Mouse (Mus musculus) liver, postnatal 0 days (tissue): ENCODE results near the gene Cmc1. TPM values are rescaled to one million over a fixed set of nuclear protein-coding genes. Genes with fewer than 3 reads are reported as not detected.

Source experiments
- ATAC-seq: fragments of 200-750 bp; cut with Nextera tagmentation; 2 replicates; pipeline ENCODE4 v1.8.0; 2017; ENCODE audit warnings: mild to moderate bottlenecking, moderate library complexity
- DNase-seq: peaks from one replicate; pipeline ENCODE4 v3.0.0-alpha.2; 2016
- H3K27ac ChIP-seq: fragments of 300-500 bp; sonication (generic); 2 replicates; pipeline ENCODE4 v1.5.1; 2014; ENCODE audit warnings: antibody characterized with exemption, moderate library complexity, mild to moderate bottlenecking, low read depth
- H3K27me3 ChIP-seq: fragments of 300-500 bp; sonication (generic); 2 replicates; pipeline ENCODE4 v1.6.1; 2014; ENCODE audit warnings: low read length, control low read depth, mixed read lengths; ENCODE audit not compliant: insufficient read depth
- H3K36me3 ChIP-seq: fragments of 300-500 bp; sonication (generic); replicated peaks from 2 replicates; pipeline ENCODE4 v1.6.1; 2014; ENCODE audit warnings: mild to moderate bottlenecking, control low read depth, low read length, moderate library complexity, mixed read lengths; ENCODE audit not compliant: insufficient read depth
- H3K4me1 ChIP-seq: fragments of 300-500 bp; sonication (generic); 2 replicates; pipeline ENCODE4 v1.6.1; 2014; ENCODE audit warnings: antibody characterized with exemption, mild to moderate bottlenecking, control low read depth; ENCODE audit not compliant: insufficient read depth
- H3K4me2 ChIP-seq: fragments of 300-500 bp; sonication (generic); 2 replicates; pipeline ENCODE4 v1.6.1; 2014; ENCODE audit warnings: low read depth, mild to moderate bottlenecking, low read length, moderate library complexity, mixed read lengths
- H3K4me3 ChIP-seq: fragments of 300-500 bp; sonication (generic); 2 replicates; pipeline ENCODE4 v1.5.1; 2014; ENCODE audit warnings: low read depth, low read length
- H3K9ac ChIP-seq: fragments of 300-500 bp; sonication (generic); replicated peaks from 2 replicates; pipeline ENCODE4 v1.6.1; 2014; ENCODE audit warnings: mild to moderate bottlenecking, moderate library complexity
- H3K9me3 ChIP-seq: fragments of 300-500 bp; sonication (generic); 2 replicates; pipeline ENCODE4 v1.6.1; 2016; ENCODE audit warnings: mild to moderate bottlenecking, control low read depth, low read length, mixed read lengths
- CTCF ChIP-seq: sonication (generic); IDR thresholded peaks from 2 replicates; pipeline ENCODE4 v1.5.1; 2016; ENCODE audit warnings: antibody characterized with exemption, low read depth
- EP300 ChIP-seq: IDR thresholded peaks from 2 replicates; pipeline ENCODE4 v1.6.1; 2016; ENCODE audit warnings: antibody characterized with exemption, low read depth, mild to moderate bottlenecking
- WGBS: fragments of 180-500 bp; shearing (Covaris S2); extraction: QIAGEN DNeasy Blood & Tissue Kit; methylation state at CpG from one replicate; pipeline ENCODE4 v1.1.7; 2014; ENCODE audit not compliant: insufficient replicate concordance; 5-methylcytosine and 5-hydroxymethylcytosine counted together
- polyA plus RNA-seq: library from polyadenylated mRNA; unstranded; fragments of >200 nt; fragmentation: Nextera tagmentation; extraction: Ambion mirVana; gene quantifications from 2 replicates; pipeline ENCODE4 v1.2.1, GENCODE M21; 2015

Cmc1 gene
- polyA plus RNA-seq, 1 experiment from 2014 or later, result 40.0 TPM

DNA sequence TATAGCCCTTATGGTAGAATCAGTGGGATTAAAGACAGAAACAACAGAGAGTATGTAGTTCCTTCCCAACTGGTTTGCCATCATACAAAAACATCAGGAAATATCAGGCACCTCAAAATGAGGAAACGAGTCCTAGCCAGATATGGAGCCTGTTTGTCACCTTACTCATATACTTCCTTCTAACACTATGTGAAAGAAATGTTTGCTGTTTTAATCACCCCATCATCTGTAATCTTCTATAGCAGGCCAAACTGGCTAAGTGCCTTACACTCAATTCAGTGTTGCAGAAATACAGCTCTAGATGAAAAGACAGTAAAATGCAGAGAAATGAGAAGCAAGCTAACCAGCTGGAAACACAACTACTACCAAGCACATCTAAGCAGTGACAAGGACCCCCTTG is 119.7 kb downstream of the Cmc1 start:
- TF ChIP-seq CTCF (no peak), EP300 (no peak)
- 29% methylated on average over 1 of the region's 1 CpGs for WGBS
- Histone ChIP-seq H3K9me3 (no peaks in the 10 kb centered on the region), H3K4me2 (no peak overlapping the region), H3K4me1 (no peaks in the 10 kb centered on the region), H3K4me3 (no peak overlapping the region), H3K27ac (no peak overlapping the region), H3K9ac (no peak overlapping the region), H3K36me3 (no peaks in the 10 kb centered on the region), H3K27me3 (no peaks in the 10 kb centered on the region)
- ATAC-seq (no peak), DNase-seq (no peak)

- Histone ChIP-seq H3K4me3 (no peak overlapping the region), H3K9me3 (no peaks in the 10 kb centered on the region), H3K9ac (no peak overlapping the region), H3K27me3 (no peaks in the 10 kb centered on the region), H3K27ac (no peak overlapping the region), H3K4me2 (no peak overlapping the region), H3K4me1 (no peaks in the 10 kb centered on the region), H3K36me3 (no peaks in the 10 kb centered on the region)
- 36% methylated on average over 4 of the region's 4 CpGs for WGBS
- DNase-seq, result no peak
- no peak for ATAC-seq
- no peak for TF ChIP-seq EP300
- no peak for TF ChIP-seq CTCF
Observed at GRCm38 (mm10) chr9:118029490-118029889, 120.5 kb downstream of the Cmc1 start.

DNA sequence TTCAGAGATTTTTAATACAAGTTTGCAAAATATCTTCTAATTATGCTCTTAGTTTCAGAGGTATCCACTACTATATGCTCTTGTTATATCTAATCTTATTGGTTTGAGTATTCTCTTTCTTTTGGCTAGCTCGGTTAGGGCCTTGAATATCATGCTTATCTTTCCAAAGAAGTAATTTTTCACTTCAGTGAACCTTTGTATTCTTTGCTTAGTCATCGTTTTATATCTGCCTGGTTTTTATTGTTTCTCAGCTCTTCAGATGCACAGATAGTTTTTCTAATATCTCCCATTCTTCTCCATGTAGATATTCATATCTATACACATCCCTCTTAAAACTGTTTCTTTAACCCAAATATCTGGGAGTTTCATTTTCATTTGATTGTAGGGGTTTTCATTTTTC is 125.0 kb downstream of the Cmc1 start:
- TF ChIP-seq CTCF, result no peak
- TF ChIP-seq EP300, result no peak
- H3K36me3 ChIP-seq, result no peaks in the 10 kb centered on the region
- H3K4me3 ChIP-seq, result no peak overlapping the region
- no peaks in the 10 kb centered on the region for H3K9me3 ChIP-seq
- ATAC-seq (no peak), DNase-seq (no peak)
- no peak overlapping the region for H3K4me2 ChIP-seq
- H3K27me3 ChIP-seq, result no peaks in the 10 kb centered on the region
- no peaks in the 10 kb centered on the region for H3K4me1 ChIP-seq
- no peak overlapping the region for H3K27ac ChIP-seq
- no peak overlapping the region for H3K9ac ChIP-seq
- 63% methylated on average over 2 of the region's 2 CpGs for WGBS

Other genes starting within 250 kb of the Cmc1 start
- 31.3 and 31.7 TPM in 2 replicates for gene Azi2, start 109.7 kb downstream of the Cmc1 start, polyA plus RNA-seq